Mouse (Mus musculus) megakaryocyte, embryonic 14.5 days (primary cell): ENCODE measurements at regions not wholly inside any gene's neighbourhood (a gene's known extent, or its start where the extent isn't known, plus 50 kb on each side); places are given as distances from the start of the nearest gene placed in this dataset.

Source experiments
- FLI1 ChIP-seq: IDR thresholded peaks from 2 replicates; pipeline ENCODE4 v1.6.1; 2012; ENCODE audit warnings: low read length, inconsistent platforms, mixed read lengths
- GATA1 ChIP-seq: IDR thresholded peaks from 3 replicates; pipeline ENCODE4 v1.6.1; 2012; ENCODE audit warnings: mixed read lengths, low read length, inconsistent platforms, borderline replicate concordance

DNA sequence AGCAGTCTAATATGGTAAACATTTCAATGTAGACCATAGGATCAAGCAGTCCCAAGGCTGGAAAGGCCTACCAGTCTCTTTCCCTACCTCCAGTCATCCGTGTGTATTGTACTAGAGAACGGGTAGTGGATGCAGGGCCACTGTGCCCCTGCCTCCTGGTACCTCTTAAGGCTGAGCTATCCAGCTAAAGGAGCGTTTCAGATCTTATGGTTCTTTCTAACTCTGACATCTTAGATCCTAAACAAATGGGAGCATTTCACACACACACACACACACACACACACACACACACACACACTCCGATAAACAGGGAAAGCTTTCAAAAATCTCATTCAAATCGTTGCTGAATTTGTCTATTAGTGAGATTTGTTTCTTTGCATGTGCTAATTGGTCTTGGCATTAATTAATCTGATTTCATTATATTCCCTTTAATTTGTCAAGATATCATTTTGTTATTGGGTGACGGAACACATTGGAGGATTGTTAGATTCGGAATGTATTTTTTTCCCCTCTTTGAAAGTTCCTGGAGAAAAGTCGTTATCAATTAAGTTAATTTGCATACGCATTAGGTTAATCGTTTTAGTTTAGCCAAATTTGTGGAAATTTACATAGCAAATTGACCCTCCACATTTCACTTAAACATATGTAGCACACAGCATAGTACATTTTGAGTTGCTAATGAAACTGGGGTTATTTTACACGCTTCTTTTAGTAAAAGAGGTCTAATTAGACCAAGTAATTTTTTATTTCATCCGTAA lies 214.8 kb upstream of the Gm4791 start:
- TF ChIP-seq GATA1 (no peak), FLI1 (no peak)
